Mouse (Mus musculus): ENCODE results near the gene Grik5. TPM values are rescaled to one million over a fixed set of nuclear protein-coding genes. Genes with fewer than 3 reads are reported as not detected.
A peak's percentile ranks its signal among the peaks of the same experiment; 100 is the strongest.
"Not testable (repeated sequence)": the region's sequence is repeated elsewhere in the genome, so short reads cannot be mapped to it uniquely, and the experiment has no call there.

Gene Grik5
- total RNA-seq, 2 experiments from 2014 or later: 3.9 to 4.4 TPM

DNA sequence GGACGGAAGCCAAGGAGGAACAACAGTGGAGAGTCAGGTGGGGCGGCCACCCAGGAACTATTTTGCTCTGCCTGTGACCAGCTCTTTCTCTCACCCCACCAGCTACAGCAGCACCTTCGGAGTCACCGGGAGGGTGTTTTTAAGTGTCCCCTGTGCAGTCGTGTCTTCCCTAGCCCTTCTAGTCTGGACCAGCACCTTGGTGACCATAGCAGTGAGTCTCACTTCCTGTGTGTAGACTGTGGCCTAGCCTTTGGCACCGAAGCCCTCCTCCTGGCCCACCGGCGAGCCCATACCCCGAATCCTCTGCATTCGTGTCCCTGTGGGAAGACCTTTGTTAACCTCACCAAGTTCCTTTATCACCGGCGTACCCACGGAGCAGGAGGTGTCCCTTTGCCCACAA, 8.3 kb upstream of the Grik5 start:
- DNase-seq: no peak

DNA sequence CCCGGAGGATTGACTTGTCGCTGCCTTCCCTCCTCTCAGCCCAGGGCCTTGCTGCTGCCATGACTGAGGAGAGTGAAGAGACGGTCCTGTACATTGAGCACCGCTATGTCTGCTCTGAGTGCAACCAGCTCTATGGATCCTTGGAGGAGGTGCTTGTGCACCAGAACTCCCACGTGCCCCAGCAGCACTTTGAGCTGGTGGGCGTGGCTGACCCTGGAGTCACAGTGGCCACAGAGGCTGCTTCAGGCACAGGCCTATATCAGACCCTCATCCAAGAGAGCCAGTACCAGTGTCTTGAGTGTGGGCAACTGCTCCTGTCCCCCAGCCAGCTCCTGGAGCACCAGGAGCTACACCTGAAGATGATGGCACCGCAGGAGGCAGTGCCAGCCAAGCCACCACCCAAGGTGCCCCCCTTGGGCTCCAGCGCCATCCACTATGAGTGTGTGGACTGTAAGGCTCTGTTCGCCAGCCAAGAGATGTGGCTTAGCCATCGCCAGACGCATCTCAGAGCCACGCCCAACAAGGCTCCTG, 7.4 kb upstream of the Grik5 start:
- DNase-seq: no peak

DNA sequence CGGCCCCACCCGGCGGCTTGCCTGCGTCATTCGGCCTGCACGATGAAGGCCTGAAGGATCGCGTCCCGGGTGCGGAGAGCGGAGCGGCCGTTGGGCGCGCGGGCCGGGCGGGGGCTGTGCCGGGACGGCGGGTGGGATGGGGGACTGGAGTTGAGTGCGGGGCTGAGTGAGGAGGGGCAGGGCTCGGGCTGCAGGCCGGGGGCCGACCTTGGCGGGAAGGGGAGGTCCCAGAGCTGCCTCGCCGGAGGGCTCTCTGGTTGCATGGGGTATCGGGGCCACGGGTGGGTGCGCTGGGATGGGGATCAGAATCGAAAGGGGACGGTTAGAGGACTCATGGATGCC, 5.2 kb upstream of the Grik5 start:
- no peak for DNase-seq

DNA sequence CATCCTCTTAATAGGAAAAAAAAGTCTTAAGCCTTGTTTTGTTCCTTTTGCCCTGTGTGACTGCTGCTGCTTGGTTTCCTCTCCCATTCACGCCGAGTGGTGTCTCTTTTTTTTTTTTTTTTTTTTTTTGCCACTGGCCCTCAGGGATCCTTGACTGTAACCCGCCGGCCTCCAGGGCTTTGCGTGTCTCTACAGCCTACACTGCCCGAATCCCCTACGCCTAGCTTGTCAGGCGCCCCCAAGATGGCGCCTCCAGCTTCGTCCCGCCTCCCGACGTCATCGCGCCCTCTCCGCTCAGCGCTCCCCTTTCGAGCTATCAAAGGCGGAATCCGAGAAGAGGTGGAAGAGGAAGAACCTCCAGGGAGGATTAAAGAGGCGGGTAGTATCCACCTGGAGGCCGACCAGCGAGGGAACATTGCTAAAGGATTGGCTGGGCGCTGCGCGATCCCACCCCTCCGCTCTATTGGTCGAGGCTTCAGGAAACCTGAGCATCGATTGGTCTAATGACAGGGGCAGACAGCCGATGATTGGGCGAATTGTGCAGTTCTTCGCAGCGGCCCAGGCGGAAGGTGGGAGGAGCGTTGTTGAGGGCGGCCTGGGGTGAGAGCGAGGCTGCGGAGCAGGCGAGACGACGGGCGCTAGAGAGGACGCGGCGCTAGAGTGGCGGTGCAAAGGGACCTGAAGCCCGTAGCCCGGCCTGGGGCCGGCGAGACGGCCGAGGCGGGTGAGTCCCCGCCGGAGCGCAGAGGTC, 4.7 kb upstream of the Grik5 start:
- DNase-seq: peak; percentile 96 to 99

DNA sequence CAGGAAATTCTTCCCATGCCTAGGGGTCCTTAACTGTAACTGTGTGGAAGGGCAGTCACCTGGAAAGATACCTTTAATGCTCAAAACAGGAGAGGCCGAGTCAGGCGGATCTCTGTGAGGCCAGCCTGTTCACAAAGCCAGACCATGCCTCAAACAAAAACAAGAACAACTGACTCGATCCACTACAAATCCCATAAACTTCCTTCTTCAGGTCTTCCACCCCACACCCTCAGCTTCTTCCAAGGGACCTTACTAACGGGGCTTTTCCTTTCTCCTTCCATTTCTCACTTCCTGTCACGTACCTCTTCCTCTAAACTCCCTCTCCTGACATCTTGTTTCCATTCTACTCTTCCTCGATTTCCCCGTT, 4.1 kb upstream of the Grik5 start:
- DNase-seq: peak in 1 of 2 experiments; percentile 51

DNA sequence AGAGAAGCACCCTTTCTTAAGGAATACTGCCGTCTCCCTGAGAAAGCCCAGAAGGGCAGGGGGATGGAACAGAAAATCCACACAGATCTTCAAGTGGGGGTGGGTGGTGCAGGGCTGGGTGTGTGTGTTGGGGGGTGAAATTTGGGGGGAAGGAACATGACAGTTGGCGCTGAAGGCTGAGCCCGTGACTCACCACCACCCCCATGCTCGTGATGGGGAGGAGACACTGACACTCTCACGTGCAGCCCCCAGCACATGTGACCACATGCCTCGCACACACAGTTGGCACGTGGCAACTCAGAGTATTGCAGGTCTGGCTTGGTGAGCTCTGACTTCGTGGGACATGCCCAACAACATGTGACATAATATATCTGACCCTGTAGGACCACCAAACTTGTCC, 1.8 kb upstream of the Grik5 start:
- DNase-seq: no peak

DNA sequence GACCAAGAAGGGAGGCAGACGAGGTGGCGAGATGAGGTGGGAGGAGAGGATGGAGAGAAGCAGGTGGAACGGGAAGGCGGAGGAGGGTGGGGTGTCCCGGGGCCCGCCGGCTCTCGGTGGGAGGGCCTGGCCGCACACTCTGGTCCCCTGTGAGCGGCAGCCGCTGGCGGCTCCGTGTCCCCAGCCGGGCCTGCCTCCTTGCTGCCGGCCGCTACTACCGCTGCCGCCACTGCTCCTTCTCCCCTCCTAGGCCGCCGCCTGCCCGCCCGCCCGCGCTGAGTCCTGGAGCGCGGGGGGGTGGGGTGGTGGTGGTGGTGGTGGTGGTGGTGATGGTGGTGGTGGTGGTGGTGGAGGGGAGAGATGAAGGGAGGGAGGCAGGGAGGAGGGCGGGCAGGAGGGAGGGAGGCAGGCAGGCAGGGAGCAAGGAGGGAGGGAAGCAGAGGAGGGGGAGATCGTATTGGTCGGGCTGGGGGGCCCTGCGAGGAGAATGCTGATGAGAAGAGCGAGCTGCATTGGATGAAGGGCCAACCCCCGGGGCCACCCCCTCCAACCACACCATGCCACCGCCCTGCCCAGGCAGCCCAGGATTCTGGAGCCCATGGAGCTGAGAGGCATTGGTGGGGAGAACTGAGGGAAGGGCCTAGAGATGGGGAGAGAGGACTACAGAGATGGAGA, 707 bp upstream of the Grik5 start:
- peak; percentile 28 to 52 for DNase-seq

DNA sequence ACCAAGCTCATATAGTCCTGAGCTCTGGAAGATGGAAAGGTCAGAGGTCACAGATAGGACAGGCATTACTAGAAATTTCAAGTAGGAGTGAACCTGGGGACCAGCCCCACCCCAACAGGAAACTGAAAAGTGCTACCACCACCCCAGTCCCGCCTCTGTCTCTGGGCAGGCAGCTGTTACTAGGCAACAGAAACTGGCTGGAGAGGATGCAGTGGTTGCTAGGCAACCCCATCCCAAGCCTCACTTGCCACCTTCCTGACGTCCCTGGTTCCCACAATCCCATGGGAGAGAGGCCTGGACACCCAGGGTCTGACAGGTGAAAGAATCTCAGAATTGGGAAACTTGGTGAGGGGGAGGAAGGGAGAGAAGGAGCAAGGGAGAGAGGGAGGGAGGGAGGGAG, 3.4 kb downstream of the Grik5 start:
- no peak for DNase-seq

DNA sequence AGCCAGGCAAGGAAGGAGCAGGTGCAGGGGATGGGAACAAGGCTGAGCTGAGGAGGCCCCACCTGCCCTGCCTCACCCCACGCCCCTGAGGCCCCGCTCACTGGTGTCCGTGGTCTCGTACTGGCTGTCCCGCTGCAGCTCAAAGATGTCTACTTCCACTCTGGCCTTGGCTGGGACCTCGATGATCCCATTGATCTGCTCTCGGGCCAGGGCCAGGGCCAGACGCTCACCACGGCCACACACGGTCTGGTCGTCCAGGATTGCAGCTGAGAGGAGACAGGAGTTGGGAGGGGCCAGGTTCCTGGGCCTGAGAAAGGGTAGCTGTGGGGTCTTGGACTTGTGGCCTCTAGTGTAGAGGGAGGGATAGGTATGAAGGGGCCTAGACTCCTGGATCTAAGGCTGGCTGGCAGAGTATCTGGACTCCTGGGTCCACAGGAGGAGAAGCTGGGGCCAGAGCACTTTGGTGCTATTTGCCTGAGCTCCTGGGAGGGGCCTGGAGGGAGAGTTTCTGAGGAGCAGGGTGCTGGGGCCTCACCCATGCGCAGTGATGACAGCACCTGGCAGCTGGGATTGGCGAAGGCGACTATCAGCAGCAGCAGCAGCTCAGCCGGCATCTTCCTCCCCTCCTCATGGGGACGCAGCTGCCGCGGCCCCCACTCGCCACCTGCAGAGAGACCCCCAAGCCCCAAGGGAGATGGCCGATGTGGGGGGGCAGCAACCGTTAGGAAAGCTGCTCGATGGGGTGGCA, 4.1 kb downstream of the Grik5 start:
- no peak for DNase-seq

DNA sequence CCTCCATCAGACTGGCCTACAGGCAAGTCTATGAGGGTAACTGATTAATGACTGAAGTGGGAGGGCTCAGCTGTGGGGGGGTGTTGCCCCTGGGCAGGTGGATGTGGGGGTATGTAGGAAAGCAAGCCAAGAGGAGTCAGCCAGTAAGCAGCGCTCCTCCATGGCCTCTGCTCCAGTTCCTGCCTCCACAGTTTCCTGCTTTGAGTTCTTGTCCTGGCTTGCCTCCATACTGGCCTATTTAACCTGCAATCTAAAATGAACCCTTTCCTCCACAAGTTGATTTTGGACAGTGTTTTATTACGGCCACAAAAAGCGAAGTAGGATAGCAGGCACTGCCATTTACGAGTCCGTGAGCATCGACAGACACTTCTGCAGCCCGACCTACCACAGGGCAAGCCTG, 4.8 kb downstream of the Grik5 start:
- no peak for DNase-seq

DNA sequence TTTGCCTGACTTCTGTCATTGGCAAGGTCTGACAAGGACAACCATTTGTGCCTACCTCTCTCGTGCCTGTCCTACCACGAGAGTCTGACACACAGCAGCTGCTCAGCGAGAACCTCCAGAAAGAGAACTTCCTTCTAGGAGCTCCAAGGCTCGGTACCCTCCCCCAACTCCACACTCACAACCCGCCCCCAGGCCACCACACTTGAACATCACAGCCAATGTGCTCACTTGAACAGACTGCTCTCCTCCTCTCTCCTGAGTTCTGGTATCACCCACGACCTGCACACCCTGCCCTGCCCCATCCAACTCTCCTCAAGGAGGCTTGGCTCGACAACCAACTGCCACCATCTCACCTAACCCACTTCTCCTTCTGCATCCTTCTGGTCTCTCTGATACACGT, 8.2 kb downstream of the Grik5 start:
- no peak for DNase-seq

DNA sequence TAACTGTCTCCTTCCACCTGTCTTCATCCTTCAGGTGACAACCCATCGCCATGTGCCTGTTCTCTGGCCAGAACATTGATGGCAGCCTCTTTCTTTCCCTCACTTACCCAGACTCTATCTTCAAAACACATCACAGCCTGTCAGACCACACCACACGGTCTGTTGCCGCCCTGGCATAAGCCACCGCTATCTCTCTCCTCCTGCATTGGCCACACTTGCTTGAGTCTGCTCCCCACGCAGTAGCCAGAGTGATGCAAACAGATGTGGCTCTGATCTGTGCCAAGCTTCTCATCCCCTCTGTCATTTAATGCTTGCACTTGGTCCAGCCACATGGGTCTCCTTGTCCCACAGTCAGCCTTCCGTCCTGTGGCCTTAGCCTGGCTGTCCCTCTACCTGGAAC, 8.8 kb downstream of the Grik5 start:
- DNase-seq: no peak

DNA sequence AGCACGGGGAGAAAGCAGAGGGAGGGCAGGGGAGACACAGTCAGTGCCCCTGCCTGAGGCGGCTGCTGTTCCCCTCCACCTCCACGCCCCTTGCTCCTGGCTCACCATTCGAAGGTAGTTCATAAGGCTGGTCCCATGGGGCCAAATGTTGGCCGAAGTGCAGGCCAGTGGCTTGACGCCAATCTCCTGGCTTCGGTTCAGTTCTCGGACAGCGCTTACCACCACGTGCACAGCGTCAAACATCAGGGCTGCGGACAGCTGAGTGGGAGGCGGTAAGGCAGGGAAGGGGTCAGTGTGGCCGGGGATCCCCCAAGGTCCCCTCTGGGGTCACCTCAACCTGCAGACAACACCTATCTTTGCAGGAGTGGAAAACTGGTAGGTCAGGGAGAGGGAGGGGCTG, 13.3 kb downstream of the Grik5 start:
- no peak for DNase-seq

DNA sequence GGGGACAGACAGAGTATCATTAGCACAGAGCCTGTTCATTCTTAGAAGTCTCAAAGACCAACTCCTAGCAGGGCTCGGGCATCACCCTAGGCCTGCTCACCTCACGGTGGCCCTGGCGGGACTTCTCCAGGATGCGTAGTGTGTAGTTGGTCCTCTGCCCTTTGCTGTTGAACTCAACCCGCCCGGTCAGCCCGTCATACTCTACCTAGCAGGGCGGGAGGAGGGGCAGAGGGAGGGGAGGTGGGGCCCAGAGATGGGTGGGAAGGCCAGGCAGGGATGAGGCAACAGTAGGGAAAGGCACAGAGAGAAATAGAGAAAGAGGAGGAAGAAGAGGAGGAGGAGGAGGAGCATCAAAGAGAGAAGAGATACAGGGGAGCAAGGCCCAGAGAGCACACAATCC, 13.8 kb downstream of the Grik5 start:
- DNase-seq: no peak

DNA sequence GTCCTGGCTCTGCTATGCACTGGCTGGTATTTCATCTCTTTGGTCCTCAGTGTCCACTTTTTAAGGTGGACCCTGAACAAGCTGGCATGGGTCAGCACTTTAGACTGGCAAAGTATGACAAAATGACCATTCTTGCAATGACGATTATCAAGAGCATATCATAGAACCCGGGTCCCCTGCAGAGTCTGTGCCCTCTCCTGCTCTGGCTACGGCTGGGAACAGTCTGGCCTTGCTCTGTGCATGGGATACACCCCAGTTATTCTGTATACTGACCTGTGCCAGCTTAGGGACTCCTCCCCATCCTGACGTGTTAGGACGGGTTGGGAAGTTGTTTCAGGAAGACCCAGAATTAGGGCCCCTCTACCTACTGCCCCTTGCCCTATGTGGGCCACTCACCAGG, 14.3 kb downstream of the Grik5 start:
- no peak for DNase-seq

DNA sequence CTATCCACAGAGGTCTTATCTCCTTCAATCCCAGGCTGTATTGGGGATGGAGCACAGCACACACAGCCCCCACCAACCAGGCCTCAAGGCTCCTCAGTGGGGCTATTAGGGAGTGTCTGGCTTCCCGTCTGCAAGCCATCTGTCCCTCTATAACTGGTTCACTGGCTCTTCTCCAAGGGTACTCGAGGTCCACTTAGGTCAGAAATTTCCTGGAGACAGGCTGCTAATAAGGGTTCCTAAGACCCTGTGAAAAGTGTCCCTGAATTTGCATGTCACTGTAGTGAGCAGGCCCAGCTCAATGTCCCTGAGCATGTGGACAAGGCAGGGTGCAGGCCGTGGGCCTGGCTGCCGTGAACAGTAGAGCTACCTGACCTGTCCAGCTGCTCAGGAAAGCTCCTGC, 15.2 kb downstream of the Grik5 start:
- no peak for DNase-seq

DNA sequence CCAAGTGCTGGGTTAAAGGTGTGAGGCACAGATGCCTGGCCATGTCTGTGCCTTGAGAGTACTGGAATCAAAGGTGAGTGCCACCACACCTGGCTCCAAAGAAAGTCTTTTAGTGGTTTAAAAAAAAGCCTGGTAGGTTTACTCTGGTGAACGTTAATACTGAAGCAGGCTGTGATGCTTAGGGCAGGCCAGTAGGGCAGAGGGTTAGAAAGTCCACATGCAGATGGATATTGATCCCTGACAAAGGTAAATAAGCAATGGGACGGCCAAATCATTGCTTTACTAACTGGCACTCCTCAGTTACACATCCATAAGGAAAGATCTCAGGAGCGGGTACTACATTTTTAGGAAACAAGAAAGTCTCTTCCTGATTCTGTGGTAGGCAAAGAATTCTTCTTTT, 19.6 kb downstream of the Grik5 start:
- no peak for DNase-seq

DNA sequence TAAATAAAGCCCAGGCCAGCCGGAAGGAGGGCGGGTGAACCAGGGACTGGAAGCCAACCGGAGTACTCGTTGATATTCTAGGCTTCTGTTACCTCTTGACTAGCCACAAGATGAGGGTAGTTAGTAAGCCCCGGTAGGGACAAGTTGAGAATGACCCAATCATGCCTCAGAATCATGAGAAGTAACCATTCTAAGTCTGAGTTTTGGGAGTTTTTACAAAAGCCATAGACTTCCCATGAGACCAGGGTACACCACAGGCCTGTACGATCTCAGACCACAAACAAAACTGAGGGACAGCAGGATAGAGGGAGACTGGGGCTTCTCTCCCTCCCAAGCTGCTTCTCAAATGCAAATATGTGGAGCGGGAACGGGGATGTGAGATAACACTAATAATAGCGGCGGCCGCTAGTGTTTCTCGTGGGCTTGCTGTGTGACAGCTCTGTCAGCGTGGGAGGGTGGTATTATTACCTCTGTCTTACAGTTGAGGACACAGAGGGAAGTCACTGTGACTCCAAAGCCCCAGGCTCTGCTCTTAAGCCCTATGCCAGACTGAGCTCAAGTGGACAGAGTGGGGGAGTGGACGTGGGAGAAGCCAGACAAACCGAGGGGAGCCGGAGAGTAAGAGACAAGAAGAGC, 22.7 kb downstream of the Grik5 start:
- no peak for DNase-seq

DNA sequence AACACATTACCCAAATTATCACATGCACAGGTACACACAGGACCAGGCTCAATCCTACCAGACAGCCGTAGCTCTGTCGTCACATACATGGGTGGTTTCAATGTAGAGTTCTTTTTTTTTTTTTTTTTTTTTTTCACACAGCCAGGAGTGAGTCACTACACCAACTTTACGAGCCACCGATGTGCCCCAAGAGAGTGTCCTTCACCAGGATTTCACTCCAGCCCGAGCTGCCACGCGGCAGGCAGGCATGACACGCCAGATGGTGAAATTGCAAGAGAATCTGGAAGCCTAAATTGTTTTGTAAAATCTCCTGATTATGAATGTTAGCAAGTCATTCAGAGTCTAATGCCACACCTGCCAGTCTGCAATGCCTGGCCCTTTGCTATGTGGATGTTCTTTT, 24.8 kb downstream of the Grik5 start:
- DNase-seq: no peak

DNA sequence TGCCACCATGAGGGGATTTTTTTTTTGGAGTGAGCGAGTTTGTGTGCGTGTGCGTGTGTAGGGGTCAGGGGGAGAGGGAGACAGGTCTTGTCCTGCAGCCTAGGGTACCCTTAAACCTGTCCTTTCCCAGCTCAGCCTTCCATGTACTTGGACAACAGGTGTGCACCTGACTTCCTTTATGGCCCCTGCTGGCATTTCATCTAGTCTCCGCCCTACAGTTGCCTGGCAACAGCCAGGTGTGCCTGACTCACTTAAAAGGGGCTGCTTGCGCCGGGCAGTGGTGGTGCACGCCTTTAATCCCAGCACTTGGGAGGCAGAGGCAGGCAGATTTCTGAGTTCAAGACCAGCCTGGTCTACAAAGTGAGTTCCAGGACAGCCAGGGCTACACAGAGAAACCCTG, 27.5 kb downstream of the Grik5 start:
- not testable (repeated sequence) for DNase-seq

DNA sequence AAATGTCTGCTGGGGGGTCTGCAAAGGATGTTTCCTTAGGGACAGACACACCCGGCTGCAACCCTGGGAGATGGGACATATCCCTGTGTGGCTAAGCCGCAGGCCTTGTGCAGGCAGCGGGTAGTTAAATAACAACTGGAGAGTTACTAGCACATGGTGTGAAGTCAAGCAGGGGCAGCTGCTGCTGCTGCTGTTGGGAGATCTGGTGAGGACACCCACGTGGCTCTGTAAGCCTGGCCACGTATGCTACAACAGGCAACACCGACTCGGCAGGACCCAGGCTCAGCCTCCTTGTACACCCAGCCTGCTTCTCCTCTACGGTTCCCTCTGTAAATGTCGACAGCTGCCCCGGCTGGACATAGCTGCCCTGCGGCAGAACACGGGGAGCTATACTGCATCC, 30.2 kb downstream of the Grik5 start:
- no peak for DNase-seq

DNA sequence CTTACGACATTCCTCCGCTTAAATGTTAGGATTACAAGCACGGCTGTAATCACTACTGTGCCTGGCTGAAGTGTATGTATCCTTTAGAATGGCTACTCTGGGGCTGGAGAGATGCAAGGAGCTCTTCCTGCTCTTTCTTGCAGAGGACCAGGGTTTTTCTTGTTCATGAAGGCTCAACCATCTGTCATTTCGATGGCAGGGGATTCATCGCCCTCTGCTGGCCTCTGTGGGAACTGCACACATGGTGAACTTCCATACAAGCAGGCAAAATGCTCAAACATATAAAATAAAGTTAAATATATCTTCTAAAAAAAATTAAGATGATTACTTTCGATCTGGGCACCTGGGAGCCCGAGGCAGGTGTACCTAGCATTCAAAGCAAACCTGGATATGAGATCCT, 36.2 kb downstream of the Grik5 start:
- peak; percentile 18 to 79 for DNase-seq

DNA sequence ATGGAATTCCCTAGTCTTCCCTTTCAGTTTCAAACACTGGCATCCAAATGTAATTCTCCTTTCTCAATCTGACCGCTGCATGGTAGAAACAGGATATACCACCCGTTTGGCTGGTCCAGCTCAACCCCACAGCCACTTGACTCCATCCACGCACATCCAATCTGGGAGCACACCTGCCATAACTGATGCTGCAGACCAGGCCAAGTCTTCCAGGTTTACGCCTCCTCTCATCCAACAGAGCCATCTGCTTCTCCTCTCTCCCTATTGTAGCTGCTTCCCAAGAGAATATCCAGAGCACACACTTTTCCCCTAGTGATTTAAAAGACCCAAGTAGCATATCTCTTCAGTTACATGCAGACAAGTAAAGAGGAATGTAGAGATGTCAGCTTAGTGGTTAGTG, 37.4 kb downstream of the Grik5 start:
- DNase-seq: no peak

All from heart, adult 18-20 months (tissue).